Mouse (Mus musculus) T-helper 1 cell (primary cell): Measurements from ENCODE around the gene Gm20379.

Source experiments
- in situ Hi-C: fragments of 300-600 bp; cut with MboI, MseI; formaldehyde crosslinking; loops from one replicate; pipeline ENCODE4 v1.15.1; 2025; ENCODE audit warnings: high pct_unique_total_duplicates

Gm20379 gene

DNA sequence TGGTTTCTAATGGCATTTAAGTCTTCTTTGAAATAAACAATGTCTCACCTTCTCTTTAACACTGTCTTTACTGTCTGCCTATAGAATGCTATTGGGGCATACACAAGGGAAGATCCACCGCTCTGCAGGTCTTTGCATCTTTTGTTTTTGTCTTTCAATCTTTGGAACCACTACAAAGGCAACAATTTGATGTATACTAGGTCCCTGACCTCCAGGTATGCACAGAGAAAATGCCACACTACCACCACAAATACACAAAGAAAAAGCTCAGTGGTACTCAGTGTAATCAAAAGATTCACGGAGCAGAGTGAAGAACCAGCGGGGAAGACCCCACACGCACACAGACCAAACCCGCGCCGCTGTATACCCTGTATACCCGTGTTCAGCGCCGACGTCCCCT, at the start of gene Gm20379:
TSS of gene Gm20379 (plus strand) at position 301 of the 400 bp plus-strand sequence.
- in situ Hi-C loops: no loop called here

DNA sequence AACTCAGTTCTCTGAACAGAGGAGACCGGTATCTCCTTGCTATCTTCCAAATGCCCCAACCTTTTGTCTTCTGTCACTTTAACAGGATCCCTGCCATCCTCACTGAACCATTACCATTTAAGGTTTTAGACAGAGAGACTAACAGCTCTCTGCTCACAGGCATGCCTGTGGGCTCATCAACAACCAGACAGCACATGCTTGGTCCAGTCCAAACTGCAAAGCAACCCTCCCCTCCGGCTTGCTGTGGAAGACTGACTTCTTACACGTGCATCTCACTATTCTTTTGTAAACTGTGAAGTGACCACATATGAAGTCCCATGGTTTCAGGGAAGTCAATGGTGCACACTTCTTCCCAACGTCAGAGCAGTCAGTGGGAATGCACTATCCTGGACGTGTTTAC, 44.5 kb upstream of the Gm20379 start:
- in situ Hi-C loops: no loop called here

DNA sequence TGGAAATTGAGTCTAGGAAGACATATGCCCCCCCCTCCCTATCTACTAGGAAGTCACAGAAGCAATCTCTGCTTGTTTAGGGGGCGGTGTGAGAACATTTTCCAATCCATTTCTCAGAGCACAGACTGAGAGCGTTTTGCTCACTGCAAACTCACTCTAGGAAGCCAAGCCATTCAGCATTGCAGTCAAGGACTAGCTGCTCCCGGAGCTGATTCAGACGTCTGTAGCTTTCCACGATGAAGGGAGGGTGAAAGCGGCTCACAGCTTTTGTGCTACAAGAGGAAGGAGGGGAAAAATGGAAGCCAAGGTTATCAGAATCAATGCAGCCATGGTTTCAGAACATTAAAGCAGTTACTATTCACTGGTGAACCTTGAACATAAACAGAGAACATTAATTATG, 42.2 kb upstream of the Gm20379 start:
- in situ Hi-C loops: no loop called here

DNA sequence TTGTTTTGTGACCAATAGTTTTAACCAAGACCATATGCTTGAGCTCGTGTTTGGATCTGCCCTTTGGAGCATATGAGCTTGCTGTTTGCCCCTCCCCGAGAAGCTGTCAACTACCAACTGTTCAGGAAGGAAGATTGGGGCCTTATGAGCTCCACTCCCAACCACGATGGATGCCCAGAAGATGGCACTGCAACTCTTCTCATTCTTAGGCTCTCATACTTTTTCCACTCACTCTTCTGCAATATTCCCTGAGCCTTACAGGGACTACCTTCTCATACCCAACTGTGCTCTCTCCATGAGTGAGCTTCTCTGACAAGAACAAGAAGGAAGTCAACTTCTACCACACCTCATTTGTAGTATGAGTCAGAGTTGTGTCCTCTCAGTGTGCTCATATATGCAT, 38.7 kb upstream of the Gm20379 start:
- in situ Hi-C loops: no loop called here

DNA sequence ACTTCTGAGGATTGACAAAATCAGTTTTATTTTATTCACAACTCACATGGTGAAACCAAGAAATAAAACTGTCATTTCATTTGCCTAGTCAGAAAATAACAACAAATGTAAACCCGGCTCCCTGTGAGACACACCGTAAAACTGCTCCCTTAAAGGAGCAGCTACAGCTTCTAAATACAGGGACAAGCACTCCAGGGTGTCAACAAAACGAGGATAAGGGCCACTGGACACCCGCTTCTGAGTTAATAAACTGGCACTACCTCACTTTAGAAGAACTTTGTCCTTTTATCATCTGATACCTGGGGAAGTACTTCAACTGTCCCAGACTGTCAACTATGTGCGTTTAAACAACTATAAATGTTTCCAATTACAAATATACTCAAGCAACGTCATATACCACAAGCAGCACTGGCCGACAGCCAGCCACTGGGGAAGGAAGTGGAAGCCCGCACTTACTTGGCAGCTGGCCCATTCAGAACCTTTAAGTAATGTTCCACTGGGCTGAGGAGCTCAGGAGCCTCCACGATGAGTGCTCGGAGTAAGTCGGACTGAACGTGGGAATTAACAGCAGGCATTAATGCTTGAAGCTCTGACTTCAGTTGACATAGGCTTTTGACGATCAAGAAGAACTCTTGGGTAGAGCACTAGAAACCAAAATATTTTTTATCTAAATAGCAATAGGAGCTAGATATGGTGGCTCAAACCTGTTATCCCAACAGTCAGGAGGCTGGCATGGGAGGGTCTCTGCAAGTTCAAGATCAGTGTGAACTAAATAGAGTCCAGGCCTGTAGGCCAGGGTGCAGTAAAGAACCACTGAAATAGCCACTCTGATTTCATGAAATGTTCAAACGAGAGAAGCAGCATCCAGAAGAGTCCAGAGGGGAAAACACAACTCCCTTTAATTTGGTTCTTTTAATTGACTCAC, 31.2 kb upstream of the Gm20379 start:
- in situ Hi-C loops: no loop called here

DNA sequence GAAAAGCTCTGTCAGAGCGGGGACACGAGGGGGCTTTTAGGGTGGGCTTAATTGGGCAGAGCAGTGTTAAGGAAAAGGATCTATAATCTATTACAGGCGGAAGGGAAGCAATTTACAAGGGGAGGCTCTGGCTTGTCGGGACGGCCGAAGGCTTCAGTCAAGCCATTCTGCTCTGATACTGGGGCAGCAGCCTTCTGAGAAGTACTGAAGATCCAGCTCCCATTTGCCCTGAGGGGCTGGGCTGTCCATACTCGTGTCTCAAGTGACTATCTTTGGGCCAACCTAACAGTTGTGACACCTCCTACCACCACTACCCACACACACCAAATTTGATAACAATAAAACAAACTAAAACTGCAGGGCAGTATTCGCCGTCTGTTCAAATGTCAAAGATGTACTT, 30.5 kb upstream of the Gm20379 start:
- in situ Hi-C loops: no loop called here

DNA sequence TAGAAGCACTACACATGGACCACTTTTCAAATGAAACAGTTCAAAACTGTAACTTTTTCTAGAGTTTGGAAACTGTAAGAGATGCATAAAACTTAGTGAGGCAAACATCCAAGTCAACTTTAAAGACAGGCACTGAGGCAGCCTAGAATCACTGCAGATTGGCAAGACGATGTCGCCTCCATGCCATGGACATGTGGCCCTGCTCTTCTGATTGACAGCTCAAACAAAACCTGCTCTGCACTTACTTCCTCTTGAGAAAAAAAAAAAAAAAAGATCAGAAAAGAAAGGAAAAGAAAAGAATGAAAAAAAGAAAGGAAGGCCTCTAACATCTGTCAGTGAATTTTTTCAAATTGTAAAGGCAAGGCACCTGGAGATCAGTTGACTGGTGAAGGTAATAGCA, 28.8 kb upstream of the Gm20379 start:
- in situ Hi-C loops: no loop called here

DNA sequence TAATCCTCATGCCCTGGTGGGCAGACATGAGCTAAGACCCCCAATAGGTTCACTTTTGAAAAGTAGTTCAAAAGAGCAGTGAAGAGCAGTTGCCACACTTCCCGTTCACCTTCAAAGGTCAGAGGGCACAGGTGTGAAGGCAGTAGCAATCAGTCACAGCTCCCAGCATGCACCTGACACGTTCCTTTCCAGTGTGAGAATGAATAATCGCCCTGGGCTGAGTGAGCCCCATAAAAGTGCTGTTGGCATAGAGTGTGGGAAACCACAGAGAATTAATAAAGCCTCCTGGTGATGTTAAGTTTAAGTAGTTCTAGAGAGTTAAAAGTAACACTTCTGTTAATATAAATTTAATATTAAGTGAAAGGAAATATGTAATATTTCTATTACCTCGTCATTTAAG, 14.2 kb upstream of the Gm20379 start:
- in situ Hi-C loops: loop anchor here (10.0 kb wide), 1 partner anchor 1277 kb away; no protein-coding TSS in a partner anchor

DNA sequence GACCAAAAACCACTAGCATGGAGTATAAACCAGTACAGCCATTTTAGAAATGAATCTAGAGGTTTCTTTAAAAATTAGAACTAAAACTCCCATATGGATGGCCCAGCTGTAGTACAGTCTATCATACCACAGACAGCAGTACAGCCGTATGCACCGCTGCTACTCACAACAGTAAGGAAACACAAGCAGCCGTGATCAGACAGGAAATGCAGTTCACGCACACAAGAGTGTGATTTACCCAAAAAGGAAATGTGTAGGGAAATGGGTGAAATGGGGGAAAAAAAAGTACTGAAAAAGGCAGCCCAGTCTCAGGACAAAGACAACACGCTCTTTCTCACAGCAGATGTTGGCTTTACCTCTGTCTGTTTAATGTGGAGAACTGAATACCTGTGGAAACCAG, 11.9 kb upstream of the Gm20379 start:
- in situ Hi-C loops: loop anchor here (10.0 kb wide), 1 partner anchor 1279 kb away; no protein-coding TSS in a partner anchor

DNA sequence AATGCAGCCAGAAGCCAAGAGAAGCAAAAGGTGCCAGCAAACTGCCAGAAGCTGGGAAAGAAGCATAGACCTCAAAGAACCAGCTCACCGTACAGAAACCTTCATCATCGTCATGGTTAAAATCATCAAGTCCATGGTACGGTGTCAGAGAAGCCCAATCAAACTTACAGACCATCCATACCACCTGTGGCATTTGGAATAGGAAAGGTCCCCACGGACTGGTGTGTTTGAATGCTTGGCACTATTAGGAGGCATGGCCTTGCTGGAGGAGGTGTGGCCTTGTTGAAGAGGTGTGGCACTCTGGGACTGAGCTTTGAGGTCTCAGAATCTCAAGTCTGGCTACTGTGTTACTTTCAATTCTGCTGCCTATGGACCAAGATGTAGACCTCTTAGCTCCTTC, 9.3 kb upstream of the Gm20379 start:
- in situ Hi-C loops: loop anchor here (10.0 kb wide), 1 partner anchor 1282 kb away; no protein-coding TSS in a partner anchor

DNA sequence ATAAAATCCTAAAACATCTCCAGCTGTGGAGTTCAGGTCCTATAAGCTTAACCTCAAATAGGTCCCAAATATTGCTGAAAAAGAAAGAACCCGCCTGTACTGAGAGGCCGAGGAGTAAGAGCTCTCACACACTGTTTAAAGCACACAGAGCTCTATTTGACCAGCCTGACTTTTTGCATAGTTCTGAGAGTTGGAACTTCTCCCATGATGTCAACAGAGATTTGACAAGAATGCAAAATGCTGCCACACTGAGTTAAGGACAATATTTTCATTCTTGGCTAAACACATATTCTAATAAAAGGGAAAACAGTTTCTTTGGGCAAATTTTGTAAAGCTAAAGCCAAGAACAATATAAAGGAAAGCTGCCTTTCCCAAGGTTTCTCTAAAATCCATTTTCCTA, 8.8 kb upstream of the Gm20379 start:
- in situ Hi-C loops: loop anchor here (10.0 kb wide), 1 partner anchor 1282 kb away; no protein-coding TSS in a partner anchor

DNA sequence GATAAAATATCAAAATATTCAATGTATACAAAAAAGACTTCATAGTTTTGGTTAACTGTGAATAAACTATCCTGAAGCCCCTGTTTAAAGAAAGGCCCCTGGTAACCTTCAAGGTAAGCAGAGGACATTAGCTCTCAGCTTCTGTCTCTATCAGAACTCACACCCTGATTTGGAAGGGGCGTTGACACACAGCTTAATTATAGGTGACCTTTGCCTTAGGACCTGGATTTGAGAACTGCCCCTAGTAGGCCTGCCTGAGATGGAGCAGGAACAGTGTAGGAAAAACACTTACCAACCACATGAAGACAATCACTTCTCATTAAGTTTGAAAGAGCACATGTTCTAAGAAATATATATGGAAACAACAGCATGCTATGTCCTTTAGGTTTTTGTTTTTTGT, 6.3 kb upstream of the Gm20379 start:
- in situ Hi-C loops: loop anchor here (10.0 kb wide), 1 partner anchor 1285 kb away; no protein-coding TSS in a partner anchor

DNA sequence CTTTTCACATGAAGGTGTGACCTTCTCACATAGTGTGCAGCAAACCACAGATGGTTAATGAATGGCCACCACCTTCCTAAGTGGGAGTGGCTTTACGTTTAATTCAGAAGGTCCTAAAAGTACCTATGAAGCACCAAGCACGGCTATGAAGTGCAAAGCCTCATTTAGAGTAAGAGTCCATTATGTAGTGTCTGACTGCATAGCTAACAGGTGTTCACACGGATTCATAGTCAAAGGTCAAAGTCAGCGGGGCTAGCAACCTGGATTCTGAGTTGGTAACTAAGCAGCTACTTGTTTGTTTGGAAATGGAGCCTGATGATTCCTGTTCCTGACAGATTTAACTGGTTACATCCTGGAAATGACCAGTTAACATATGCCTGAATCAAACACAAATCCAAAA, 4.0 kb upstream of the Gm20379 start:
- in situ Hi-C loops: no loop called here

DNA sequence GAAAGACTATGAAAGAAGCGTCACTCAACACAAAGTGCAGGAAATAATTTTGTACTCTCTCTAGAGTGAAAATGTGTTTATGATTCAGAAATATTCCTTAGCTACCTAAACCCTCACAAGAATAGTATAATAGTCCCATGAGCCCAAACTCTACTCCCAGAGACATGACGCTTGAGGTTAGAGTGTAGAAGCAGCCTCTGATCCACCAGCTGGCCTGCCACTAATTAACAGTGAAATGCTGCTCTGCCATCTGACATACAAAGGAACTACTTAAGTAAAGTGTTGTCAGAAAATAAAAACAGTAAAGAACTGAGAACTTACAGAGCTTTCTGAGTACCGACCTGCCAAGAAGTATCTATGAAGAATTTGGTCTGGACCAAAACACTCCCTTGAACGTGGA, 3.3 kb upstream of the Gm20379 start:
- in situ Hi-C loops: no loop called here

DNA sequence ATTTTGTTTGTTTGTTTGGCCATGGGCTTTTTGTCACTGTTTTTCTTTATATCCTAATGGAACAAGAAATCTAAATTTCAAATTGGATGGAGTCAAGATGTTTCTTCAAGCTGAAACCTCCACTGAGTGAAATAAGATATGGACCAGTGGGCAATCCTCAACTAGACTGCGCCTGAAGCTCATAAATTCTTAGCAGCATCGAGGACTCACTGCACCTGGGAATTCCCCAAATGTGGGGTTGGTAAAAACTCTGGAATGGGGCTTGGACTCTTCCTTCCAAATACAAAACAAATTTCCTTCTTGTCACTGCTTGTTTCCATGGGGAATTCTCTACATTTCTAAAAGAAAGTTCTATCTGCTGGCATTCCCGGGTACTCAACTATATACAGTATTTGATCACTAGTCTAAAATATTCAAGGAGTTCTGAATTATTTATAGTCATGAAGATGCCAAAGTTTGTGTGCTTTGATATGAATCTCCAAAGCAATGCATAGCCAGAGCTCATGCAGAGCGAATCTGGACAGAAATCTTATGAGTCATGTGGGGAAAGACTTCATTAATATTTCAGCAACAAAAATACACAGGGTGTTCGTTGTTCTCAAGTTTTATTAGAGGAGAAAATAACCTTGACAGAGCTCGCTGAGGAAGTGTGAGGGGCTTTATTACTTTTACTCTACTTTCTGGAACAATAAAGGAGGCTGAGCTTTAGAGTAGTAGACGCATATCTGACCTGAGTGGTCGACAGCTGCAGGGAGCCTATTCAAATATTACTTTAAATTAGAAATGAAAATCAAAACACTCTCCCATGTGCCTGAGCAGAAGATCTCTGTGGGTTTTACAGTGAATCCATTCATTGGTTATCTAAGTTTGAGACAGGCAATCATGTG, 2.5 kb upstream of the Gm20379 start:
- in situ Hi-C loops: no loop called here

DNA sequence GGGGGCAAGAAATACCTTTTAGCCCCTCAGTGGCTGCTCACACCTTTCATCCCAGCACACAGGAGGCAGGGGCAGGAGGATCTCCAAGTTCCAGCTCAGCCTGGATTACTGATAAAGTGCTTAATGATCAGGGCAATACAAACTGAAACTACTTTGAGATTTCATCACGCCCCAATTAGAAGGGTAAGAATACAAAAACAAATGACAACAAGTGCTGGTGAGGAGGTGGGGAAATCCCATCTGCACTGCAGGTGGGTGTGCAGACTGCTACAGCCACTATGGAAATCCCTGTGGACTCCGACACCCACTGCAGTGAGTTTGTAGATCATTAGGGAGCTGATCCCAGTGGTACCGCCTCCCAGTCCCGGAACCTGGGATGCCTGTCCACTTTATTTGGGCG, 1.5 kb upstream of the Gm20379 start:
- in situ Hi-C loops: no loop called here

DNA sequence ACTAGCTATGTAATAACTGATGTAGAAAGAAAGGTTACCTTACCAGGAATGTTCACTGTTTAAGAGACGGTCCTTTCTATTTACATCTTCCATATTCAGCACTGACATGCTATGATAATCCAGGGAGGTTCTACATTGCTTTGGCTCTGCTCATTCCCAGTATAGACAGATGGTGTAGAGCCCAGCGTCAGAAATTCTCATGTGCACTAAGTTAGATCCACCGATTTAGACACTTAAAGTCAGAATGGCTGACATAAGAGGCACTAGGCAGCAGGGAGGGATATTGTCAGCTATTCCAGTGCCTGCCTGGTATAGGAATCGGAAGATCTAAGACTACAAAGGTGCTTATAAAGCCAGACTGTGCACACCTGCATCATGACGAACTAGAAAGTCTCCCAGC, 8.8 kb downstream of the Gm20379 start:
- in situ Hi-C loops: no loop called here

DNA sequence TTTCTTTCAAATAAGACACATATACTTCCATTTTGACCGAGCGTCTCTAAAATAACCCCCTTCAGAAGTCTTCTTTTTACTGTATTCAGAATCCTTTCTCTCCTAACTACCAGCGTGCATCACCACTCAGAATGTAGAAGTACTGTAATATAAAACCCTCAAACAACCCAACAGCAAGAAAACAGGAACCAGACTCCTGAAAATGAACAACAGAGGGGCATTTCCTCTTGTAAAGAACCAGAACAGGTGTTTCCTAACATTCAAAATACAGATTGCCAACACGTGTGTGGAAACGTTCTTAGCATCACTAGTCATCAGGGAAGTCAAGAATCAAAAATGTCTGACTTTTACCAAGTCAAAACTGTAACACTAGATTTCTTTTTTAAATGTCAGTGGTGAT, 15.0 kb downstream of the Gm20379 start:
- in situ Hi-C loops: no loop called here

DNA sequence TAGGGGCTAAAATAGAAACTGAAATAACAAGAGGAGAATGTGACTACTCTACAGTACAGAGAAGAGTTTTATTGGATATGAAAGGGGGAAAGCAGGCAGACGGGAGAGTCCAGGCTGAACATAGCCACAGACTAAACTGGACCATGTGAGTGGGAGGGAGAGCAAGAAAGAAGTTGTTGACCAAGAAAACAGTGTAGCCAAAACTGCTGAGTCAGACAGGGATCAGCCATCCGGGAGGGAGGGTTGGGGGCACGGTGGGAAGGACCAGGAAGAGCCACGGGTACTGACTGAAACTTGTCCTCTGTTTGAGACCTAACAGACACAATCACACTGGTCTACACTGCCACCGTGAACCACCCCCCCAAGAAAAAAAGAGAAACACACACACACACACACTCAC, 20.2 kb downstream of the Gm20379 start:
- in situ Hi-C loops: loop anchor here (25.0 kb wide), 1 partner anchor 414 kb away; no protein-coding TSS in a partner anchor

DNA sequence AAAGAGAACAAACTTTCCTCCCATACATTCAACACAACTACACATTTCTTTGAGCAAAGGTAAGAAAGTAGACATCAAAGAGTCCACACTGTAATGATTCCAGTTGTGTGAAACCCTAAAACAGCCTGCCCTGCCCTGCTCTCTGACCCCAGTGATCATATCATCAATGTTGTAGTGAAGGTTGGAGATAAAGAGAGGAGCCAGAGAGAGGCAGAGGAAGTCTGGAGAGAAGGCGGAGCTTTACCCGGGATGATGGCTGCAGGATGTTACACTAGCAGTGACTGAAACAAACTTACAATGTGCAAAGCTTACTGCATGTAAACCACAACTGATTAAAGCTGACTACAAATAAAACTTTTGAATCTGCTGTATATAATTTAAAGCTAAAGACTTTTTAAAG, 22.2 kb downstream of the Gm20379 start:
- in situ Hi-C loops: loop anchor here (25.0 kb wide), 1 partner anchor 416 kb away; no protein-coding TSS in a partner anchor

DNA sequence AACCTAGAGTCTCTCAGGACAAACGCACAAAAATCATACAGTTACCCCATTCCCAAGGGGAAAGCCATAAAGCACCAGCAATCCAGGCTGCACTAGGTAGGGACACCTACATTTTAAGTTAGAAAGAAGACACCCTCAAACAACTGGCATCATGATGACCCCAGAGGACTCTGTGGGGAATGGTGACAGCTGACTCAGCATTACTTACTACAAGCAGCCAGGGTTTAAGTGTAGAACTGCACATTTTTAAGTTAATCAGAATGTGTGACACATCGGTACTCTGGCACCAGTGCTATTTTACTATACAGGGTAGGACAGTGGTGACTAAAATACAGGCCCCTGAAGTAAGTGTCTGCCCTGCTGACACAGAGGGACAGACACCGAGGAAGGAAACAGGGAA, 24.8 kb downstream of the Gm20379 start:
- in situ Hi-C loops: loop anchor here (25.0 kb wide), 1 partner anchor 418 kb away; no protein-coding TSS in a partner anchor
